Mouse (Mus musculus) kidney, postnatal 25 days (tissue): ENCODE measurements around the gene Kbtbd4.

ENCODE experiments used
- DNase-seq, 2 experiments: peaks; one replicate each; pipeline ENCODE4 v3.0.0; 2021; ENCODE audit warnings: mixed read lengths in 2 of 2

The Kbtbd4 gene

DNA sequence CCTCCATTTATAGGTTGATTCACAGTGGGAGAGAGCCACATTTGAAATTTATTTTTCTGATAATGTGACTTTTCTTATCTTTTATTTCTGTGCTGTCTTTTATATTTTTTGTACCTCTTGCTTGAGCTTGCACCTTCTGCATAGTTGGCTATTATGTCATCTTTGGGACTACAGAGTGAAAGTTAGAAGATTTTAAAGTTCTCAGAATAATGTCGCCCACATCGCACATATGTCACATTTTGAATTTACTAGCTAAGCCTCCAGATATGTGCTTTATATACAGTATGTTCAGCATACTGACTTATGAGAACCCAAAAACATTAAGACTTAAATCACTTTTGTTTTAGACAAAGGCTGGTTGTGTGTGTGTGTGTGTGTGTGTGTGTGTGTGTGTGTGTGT lies 55.5 kb downstream of the Kbtbd4 start:
- DNase-seq = no peak
